Mouse (Mus musculus) G1E (cell line): Measurements from ENCODE around the gene Lmod3.

Experiments
- CTCF ChIP-seq: IDR thresholded peaks from 2 replicates; pipeline ENCODE4 v1.5.1; 2012; ENCODE audit warnings: low read depth, low read length, inconsistent platforms, mixed read lengths
- GATA1 ChIP-seq: IDR thresholded peaks from 2 replicates; pipeline ENCODE4 v1.6.1; 2012; ENCODE audit warnings: borderline replicate concordance, low read length, inconsistent platforms, mixed read lengths
- GATA2 ChIP-seq: IDR thresholded peaks from 2 replicates; pipeline ENCODE4 v1.6.1; 2012; ENCODE audit warnings: low read depth, low read length, inconsistent platforms, borderline replicate concordance
- POLR2AphosphoS5 ChIP-seq: IDR thresholded peaks from 2 replicates; pipeline ENCODE4 v1.6.1; 2012; ENCODE audit warnings: low read depth, low read length, inconsistent platforms; ENCODE audit not compliant: insufficient replicate concordance
- TAL1 ChIP-seq: conservative IDR thresholded peaks from 2 replicates; pipeline ENCODE4 v1.6.1; 2012; ENCODE audit warnings: low read depth, low read length, inconsistent platforms, mixed read lengths

GRCm38 (mm10) chr6:97286332-97286731 is 33.8 kb upstream of the Lmod3 start:
- TF ChIP-seq CTCF: no peak
- TF ChIP-seq POLR2AphosphoS5: no peak
- no peak for TF ChIP-seq GATA1
- TF ChIP-seq TAL1: no peak
- TF ChIP-seq GATA2: no peak
